Mouse (Mus musculus) embryonic facial prominence, embryonic 11.5 days (tissue): Measurements from ENCODE around the gene 4933424G06Rik. TPM values are rescaled to one million over a fixed set of nuclear protein-coding genes. Genes with fewer than 3 reads are reported as not detected.

ENCODE experiments used
- ATAC-seq: fragments of 200-750 bp; cut with Nextera tagmentation; replicated peaks from 2 replicates; pipeline ENCODE4 v1.8.0; 2017; ENCODE audit warnings: low read depth; ENCODE audit not compliant: insufficient number of reproducible peaks, low FRiP score, low TSS enrichment
- DNase-seq: peaks from one replicate; pipeline ENCODE4 v3.0.0-alpha.2; 2015; ENCODE audit warnings: low spot score
- H3K27ac ChIP-seq: fragments of 300-500 bp; sonication (generic); replicated peaks from 2 replicates; pipeline ENCODE4 v1.5.1; 2014; ENCODE audit warnings: mild to moderate bottlenecking, low read depth, low read length, control low read depth
- H3K27me3 ChIP-seq: fragments of 300-500 bp; sonication (generic); 2 replicates; pipeline ENCODE4 v1.6.1; 2014; ENCODE audit warnings: mild to moderate bottlenecking, low read length, moderate library complexity, mixed read lengths; ENCODE audit not compliant: control insufficient read depth, insufficient read depth
- H3K36me3 ChIP-seq: fragments of 300-500 bp; sonication (generic); replicated peaks from 2 replicates; pipeline ENCODE4 v1.6.1; 2014; ENCODE audit warnings: low read depth, mild to moderate bottlenecking, low read length, moderate library complexity, mixed read lengths; ENCODE audit not compliant: control insufficient read depth, insufficient read depth
- H3K4me1 ChIP-seq: fragments of 300-500 bp; sonication (generic); 2 replicates; pipeline ENCODE4 v1.6.1; 2014; ENCODE audit warnings: low read length, mixed read lengths; ENCODE audit not compliant: control insufficient read depth, insufficient read depth
- H3K4me2 ChIP-seq: fragments of 300-500 bp; sonication (generic); 2 replicates; pipeline ENCODE4 v1.6.1; 2014; ENCODE audit warnings: low read depth, mild to moderate bottlenecking, control low read depth, low read length, moderate library complexity
- H3K4me3 ChIP-seq: fragments of 300-500 bp; sonication (generic); 2 replicates; pipeline ENCODE4 v1.5.1; 2014; ENCODE audit warnings: low read depth, low read length, control low read depth
- H3K9ac ChIP-seq: fragments of 300-500 bp; sonication (generic); replicated peaks from 2 replicates; pipeline ENCODE4 v1.6.1; 2014; ENCODE audit warnings: mild to moderate bottlenecking, control low read depth, low read length
- H3K9me3 ChIP-seq: fragments of 300-500 bp; sonication (generic); replicated peaks from 2 replicates; pipeline ENCODE4 v1.6.1; 2016; ENCODE audit warnings: mild to moderate bottlenecking, low read length, inconsistent platforms, mixed read lengths; ENCODE audit not compliant: control insufficient read depth
- WGBS: fragments of 180-500 bp; shearing (Covaris S2); extraction: QIAGEN DNeasy Blood & Tissue Kit; methylation state at CpG from one replicate; pipeline ENCODE4 v1.1.7; 2014; 5-methylcytosine and 5-hydroxymethylcytosine counted together
- microRNA-seq: library from miRNA; unstranded; fragments of <30 nt; microRNA quantifications from one replicate; pipeline ENCODE4, GENCODE M21; 2016; ENCODE audit warnings: borderline number of aligned reads
- polyA plus RNA-seq: library from polyadenylated mRNA; unstranded; fragments of >200 nt; fragmentation: Nextera tagmentation; extraction: Ambion mirVana; gene quantifications from 2 replicates; pipeline ENCODE4 v1.2.1, GENCODE M21; 2014

4933424G06Rik gene
- polyA plus RNA-seq, 1 experiment from 2014 or later = 0.31 TPM

DNA sequence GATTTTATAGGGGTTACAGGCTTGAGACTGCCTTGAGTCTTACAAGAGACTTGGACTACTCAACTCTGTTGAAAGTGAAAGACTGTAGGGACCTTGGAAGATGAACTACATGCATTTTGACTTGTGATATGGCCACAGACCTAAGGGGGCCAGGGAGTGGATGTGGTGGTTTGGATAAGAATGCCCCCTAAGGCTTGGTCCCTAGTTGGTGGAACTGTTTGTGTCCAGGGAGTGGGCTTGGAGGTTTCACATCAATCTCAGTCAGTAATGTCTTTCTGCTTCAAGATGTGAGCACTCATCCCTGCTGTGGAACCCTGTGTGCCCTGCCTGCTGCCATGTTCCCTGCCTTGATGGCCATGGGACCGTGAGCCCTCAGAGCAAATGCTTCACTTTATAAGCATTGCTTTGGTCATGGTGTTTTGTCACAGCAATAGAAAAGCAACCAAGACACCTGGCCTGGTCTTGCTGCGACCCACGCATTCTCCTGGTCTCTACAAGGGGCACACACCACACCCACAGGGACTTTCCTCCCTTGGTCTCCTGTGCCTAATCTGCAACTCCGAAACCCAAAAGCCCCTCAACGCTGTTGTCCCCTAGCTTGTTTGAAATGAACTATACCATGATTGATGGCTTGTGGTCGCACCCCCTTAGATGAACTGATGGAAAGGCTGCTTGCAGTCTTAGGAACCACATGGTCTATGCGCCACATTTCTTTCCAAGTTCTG lies 96.4 kb downstream of the 4933424G06Rik start:
- Histone ChIP-seq H3K4me3 (no peak overlapping the region), H3K9me3 (no peaks in the 10 kb centered on the region), H3K4me1 (no peaks in the 10 kb centered on the region), H3K36me3 (peaks cover 8% of the 10 kb centered on the region), H3K27ac (no peak overlapping the region), H3K4me2 (no peak overlapping the region), H3K9ac (no peak overlapping the region), H3K27me3 (no peaks in the 10 kb centered on the region)
- DNase-seq = no peak
- ATAC-seq = no peak
- 94% methylated on average over 7 of the region's 7 CpGs for WGBS

DNA sequence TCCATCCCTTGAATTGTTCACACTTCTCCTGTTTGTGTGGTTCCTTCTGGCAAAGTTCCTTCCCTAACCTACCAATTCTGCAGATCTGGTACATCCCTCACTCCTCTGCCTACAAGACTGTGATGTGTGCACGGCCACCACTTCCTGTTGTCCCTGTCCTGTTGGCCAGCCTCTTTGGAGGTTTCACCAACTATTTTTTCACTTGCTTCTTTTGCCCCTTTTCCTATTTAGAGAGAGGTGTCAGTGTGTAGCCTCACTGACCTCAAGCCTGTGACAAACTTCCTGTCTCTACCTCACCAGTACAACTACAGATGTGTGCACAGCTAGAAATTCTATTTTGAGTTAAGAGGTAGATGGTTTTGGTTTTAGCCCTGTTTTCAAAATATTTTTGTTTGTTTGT lies 97.1 kb downstream of the 4933424G06Rik start:
- no peak for ATAC-seq
- Histone ChIP-seq H3K36me3 (peaks cover 7% of the 10 kb centered on the region), H3K9ac (no peak overlapping the region), H3K27me3 (no peaks in the 10 kb centered on the region), H3K4me1 (no peaks in the 10 kb centered on the region), H3K9me3 (no peaks in the 10 kb centered on the region), H3K27ac (no peak overlapping the region), H3K4me3 (no peak overlapping the region), H3K4me2 (no peak overlapping the region)
- no peak for DNase-seq
- WGBS = 74% methylated on average over 1 of the region's 1 CpGs

Small RNAs within 50 kb of the gene (microRNA-seq; reads per million reads assigned to microRNA genes)
- gene Gm24133 = not detected

Other genes starting within 250 kb of the 4933424G06Rik start
- 12.0 and 12.8 TPM in 2 replicates for gene Cnnm4, start 238.5 kb upstream of the 4933424G06Rik start, polyA plus RNA-seq
- gene Cnnm3, start 198.3 kb upstream of the 4933424G06Rik start, polyA plus RNA-seq = 3.5 and 5.4 TPM in 2 replicates
- gene Ankrd23, start 173.3 kb upstream of the 4933424G06Rik start, polyA plus RNA-seq = 4.6 and 6.0 TPM in 2 replicates
- gene Gm42417, start 170.7 kb upstream of the 4933424G06Rik start, polyA plus RNA-seq = not detected in 2 replicates
- 11.9 and 14.4 TPM in 2 replicates for gene Ankrd39, start 162.7 kb upstream of the 4933424G06Rik start, polyA plus RNA-seq
- gene Sema4c, start 151.8 kb upstream of the 4933424G06Rik start, polyA plus RNA-seq = 3.7 and 4.4 TPM in 2 replicates
- not detected in 2 replicates for gene Fam178b, start 27.0 kb upstream of the 4933424G06Rik start, polyA plus RNA-seq
- gene Cox5b, start 18.7 kb upstream of the 4933424G06Rik start, polyA plus RNA-seq = 460 and 476 TPM in 2 replicates
- gene Actr1b, start 4.3 kb downstream of the 4933424G06Rik start, polyA plus RNA-seq = 90.9 and 99.0 TPM in 2 replicates
- gene Zap70, start 51.6 kb downstream of the 4933424G06Rik start, polyA plus RNA-seq = 0.15 and 0.18 TPM in 2 replicates
- gene Tmem131, start 233.5 kb downstream of the 4933424G06Rik start, polyA plus RNA-seq = 18.1 and 18.9 TPM in 2 replicates